Mouse (Mus musculus) heart, embryonic 16.5 days (tissue): ENCODE results near the gene Gemin2. TPM values are rescaled to one million over a fixed set of nuclear protein-coding genes. Genes with fewer than 3 reads are reported as not detected.

ENCODE experiments used
- ATAC-seq: fragments of 200-750 bp; cut with Nextera tagmentation; replicated peaks from 2 replicates; pipeline ENCODE4 v1.8.0; 2017; ENCODE audit warnings: moderate number of reproducible peaks; ENCODE audit not compliant: insufficient read depth, low FRiP score; ENCODE audit errors: extremely low read depth
- H3K27ac ChIP-seq: fragments of 300-500 bp; sonication (generic); 2 replicates; pipeline ENCODE4 v1.5.1; 2014; ENCODE audit warnings: mild to moderate bottlenecking, low read length, control low read depth, moderate library complexity
- H3K27me3 ChIP-seq: fragments of 300-500 bp; sonication (generic); 2 replicates; pipeline ENCODE4 v1.6.1; 2014; ENCODE audit warnings: low read length, mixed read lengths; ENCODE audit not compliant: control insufficient read depth, insufficient read depth
- H3K36me3 ChIP-seq: fragments of 300-500 bp; sonication (generic); 2 replicates; pipeline ENCODE4 v1.6.1; 2014; ENCODE audit not compliant: control insufficient read depth, insufficient read depth
- H3K4me1 ChIP-seq: fragments of 300-500 bp; sonication (generic); 2 replicates; pipeline ENCODE4 v1.6.1; 2014; ENCODE audit warnings: low read length, mixed read lengths; ENCODE audit not compliant: control insufficient read depth, insufficient read depth
- H3K4me2 ChIP-seq: fragments of 300-500 bp; sonication (generic); 2 replicates; pipeline ENCODE4 v1.6.1; 2014; ENCODE audit warnings: low read depth, mild to moderate bottlenecking, control low read depth, low read length
- H3K4me3 ChIP-seq: fragments of 300-500 bp; sonication (generic); 2 replicates; pipeline ENCODE4 v1.5.1; 2014; ENCODE audit warnings: mild to moderate bottlenecking, control low read depth, low read length
- H3K9ac ChIP-seq: fragments of 300-500 bp; sonication (generic); 2 replicates; pipeline ENCODE4 v1.6.1; 2014; ENCODE audit warnings: low read length, control low read depth
- H3K9me3 ChIP-seq: fragments of 300-500 bp; sonication (generic); replicated peaks from 2 replicates; pipeline ENCODE4 v1.6.1; 2016; ENCODE audit warnings: low read length; ENCODE audit not compliant: control insufficient read depth
- WGBS: fragments of 180-500 bp; shearing (Covaris S2); extraction: QIAGEN DNeasy Blood & Tissue Kit; methylation state at CpG from one replicate; pipeline ENCODE4 v1.1.7; 2014; 5-methylcytosine and 5-hydroxymethylcytosine counted together
- polyA plus RNA-seq: library from polyadenylated mRNA; unstranded; fragments of >200 nt; fragmentation: Nextera tagmentation; extraction: Ambion mirVana; gene quantifications from 2 replicates; pipeline ENCODE4 v1.2.1, GENCODE M21; 2015

The Gemin2 gene
- polyA plus RNA-seq, 1 experiment from 2014 or later: 21.5 TPM

- Histone ChIP-seq H3K27me3 (peaks cover 2% of the 10 kb centered on the region; the same call in 1 of the 2 replicates), H3K9ac (peak overlapping the region; percentile 100), H3K36me3 (peaks cover 35% of the 10 kb centered on the region), H3K9me3 (no peaks in the 10 kb centered on the region), H3K4me2 (peak overlapping the region; percentile 75), H3K4me1 (peaks cover 3% of the 10 kb centered on the region), H3K4me3 (peak overlapping the region; percentile 97), H3K27ac (peak overlapping the region; percentile 95)
- peak; percentile 37 for ATAC-seq
- under 1% methylated on average over 35 of the region's 41 CpGs for WGBS
These were observed 53.9 kb downstream of the Gemin2 start for GRCm38 (mm10) chr12:59067095-59067494.

- ATAC-seq: no peak
- no peak overlapping the region for H3K9ac ChIP-seq
- H3K4me3 ChIP-seq: no peak overlapping the region
- H3K27ac ChIP-seq: no peak overlapping the region
- 90% methylated on average over 13 of the region's 13 CpGs for WGBS
- peaks cover 41% of the 10 kb centered on the region for H3K36me3 ChIP-seq
- peaks cover 2% of the 10 kb centered on the region; the same call in 1 of the 2 replicates for H3K27me3 ChIP-seq
- no peak overlapping the region for H3K4me2 ChIP-seq
- peaks cover 3% of the 10 kb centered on the region for H3K4me1 ChIP-seq
- H3K9me3 ChIP-seq: no peaks in the 10 kb centered on the region
These were observed 55.6 kb downstream of the Gemin2 start for GRCm38 (mm10) chr12:59068791-59069190.

GRCm38 (mm10) chr12:59072286-59072685 is 59.1 kb downstream of the Gemin2 start:
- no peak overlapping the region for H3K9ac ChIP-seq
- no peak overlapping the region for H3K4me2 ChIP-seq
- no peaks in the 10 kb centered on the region; the same call in 1 of the 2 replicates for H3K4me1 ChIP-seq
- H3K27ac ChIP-seq: no peak overlapping the region
- ATAC-seq: no peak
- no peaks in the 10 kb centered on the region for H3K27me3 ChIP-seq
- WGBS: 80% methylated on average over 11 of the region's 11 CpGs
- H3K36me3 ChIP-seq: peaks cover 47% of the 10 kb centered on the region
- H3K9me3 ChIP-seq: no peaks in the 10 kb centered on the region
- no peak overlapping the region for H3K4me3 ChIP-seq

GRCm38 (mm10) chr12:59074052-59074451 is 60.9 kb downstream of the Gemin2 start:
- H3K9me3 ChIP-seq: no peaks in the 10 kb centered on the region
- no peak overlapping the region for H3K4me2 ChIP-seq
- 80% methylated on average over 3 of the region's 3 CpGs for WGBS
- peaks cover 37% of the 10 kb centered on the region for H3K36me3 ChIP-seq
- H3K4me3 ChIP-seq: no peak overlapping the region
- ATAC-seq: no peak
- no peaks in the 10 kb centered on the region for H3K27me3 ChIP-seq
- no peak overlapping the region for H3K9ac ChIP-seq
- no peaks in the 10 kb centered on the region for H3K4me1 ChIP-seq
- no peak overlapping the region for H3K27ac ChIP-seq

- Histone ChIP-seq H3K27me3 (no peaks in the 10 kb centered on the region), H3K4me1 (no peaks in the 10 kb centered on the region), H3K27ac (no peak overlapping the region), H3K4me2 (no peak overlapping the region), H3K9me3 (no peaks in the 10 kb centered on the region), H3K4me3 (no peak overlapping the region), H3K9ac (no peak overlapping the region), H3K36me3 (peaks cover 12% of the 10 kb centered on the region)
- WGBS: 84% methylated on average over 3 of the region's 3 CpGs
- no peak for ATAC-seq
These were observed 63.8 kb downstream of the Gemin2 start for GRCm38 (mm10) chr12:59076996-59077395.

GRCm38 (mm10) chr12:59077883-59078282 is 64.7 kb downstream of the Gemin2 start:
- 94% methylated on average over 3 of the region's 3 CpGs for WGBS
- H3K4me3 ChIP-seq: no peak overlapping the region
- H3K4me2 ChIP-seq: no peak overlapping the region
- no peak overlapping the region for H3K27ac ChIP-seq
- no peaks in the 10 kb centered on the region for H3K9me3 ChIP-seq
- no peak overlapping the region for H3K9ac ChIP-seq
- peaks cover 6% of the 10 kb centered on the region; the same call in 1 of the 2 replicates for H3K36me3 ChIP-seq
- ATAC-seq: no peak
- H3K4me1 ChIP-seq: no peaks in the 10 kb centered on the region
- H3K27me3 ChIP-seq: no peaks in the 10 kb centered on the region

Other genes starting within 250 kb of the Gemin2 start
- gene Sec23a, start 1.4 kb upstream of the Gemin2 start, polyA plus RNA-seq: 55.5 and 63.7 TPM in 2 replicates
- gene Trappc6b, start 48.1 kb downstream of the Gemin2 start, polyA plus RNA-seq: 88.5 and 110 TPM in 2 replicates
- 61.6 and 76.5 TPM in 2 replicates for gene Pnn, start 53.5 kb downstream of the Gemin2 start, polyA plus RNA-seq
- 43.0 and 63.6 TPM in 2 replicates for gene Mia2, start 82.4 kb downstream of the Gemin2 start, polyA plus RNA-seq
- 4.1 and 4.7 TPM in 2 replicates for gene Fbxo33, start 206.3 kb downstream of the Gemin2 start, polyA plus RNA-seq